Mouse (Mus musculus) liver, adult 2 months (tissue): Measurements from ENCODE around the gene Nfkb2. TPM values are rescaled to one million over a fixed set of nuclear protein-coding genes. Genes with fewer than 3 reads are reported as not detected.

Experiments used
- DNase-seq: peaks from one replicate; pipeline ENCODE4 v3.0.0-alpha.2; 2011; ENCODE audit warnings: low read depth, low spot score; ENCODE audit errors: extremely low read depth
- H3K27ac ChIP-seq: fragments of 200-500 bp; replicated peaks from 2 replicates; pipeline ENCODE4 v1.5.1; 2012; ENCODE audit warnings: low read depth, mild to moderate bottlenecking, control low read depth, inconsistent platforms, low read length; ENCODE audit not compliant: insufficient read depth
- H3K27me3 ChIP-seq: fragments of 200-500 bp; 2 replicates; pipeline ENCODE4 v1.6.1; 2012; ENCODE audit warnings: mild to moderate bottlenecking, moderate library complexity, low read length, inconsistent platforms; ENCODE audit not compliant: control insufficient read depth, insufficient read depth
- H3K36me3 ChIP-seq: fragments of 200-500 bp; 2 replicates; pipeline ENCODE4 v1.6.1; 2012; ENCODE audit warnings: low read length, inconsistent platforms; ENCODE audit not compliant: control insufficient read depth, insufficient read depth
- H3K4me1 ChIP-seq: fragments of 200-500 bp; 2 replicates; pipeline ENCODE4 v1.6.1; 2011; ENCODE audit warnings: low read length; ENCODE audit not compliant: control insufficient read depth, insufficient read depth
- H3K4me3 ChIP-seq: fragments of 200-500 bp; 2 replicates; pipeline ENCODE4 v1.5.1; 2011; ENCODE audit warnings: low read depth, mild to moderate bottlenecking, control low read depth, low read length, moderate library complexity; ENCODE audit not compliant: insufficient read depth
- H3K79me2 ChIP-seq: fragments of 200-500 bp; 2 replicates; pipeline ENCODE4 v1.6.1; 2012; ENCODE audit warnings: inconsistent platforms, mild to moderate bottlenecking, low read length, moderate library complexity; ENCODE audit not compliant: control insufficient read depth, insufficient read depth
- H3K9ac ChIP-seq: fragments of 200-500 bp; 2 replicates; pipeline ENCODE4 v1.6.1; 2012; ENCODE audit warnings: low read depth, mild to moderate bottlenecking, control low read depth, inconsistent platforms, low read length
- CTCF ChIP-seq: fragments of 200-500 bp; IDR thresholded peaks from 2 replicates; pipeline ENCODE4 v1.5.1; 2011; ENCODE audit warnings: low read depth, low read length, control low read depth
- POLR2A ChIP-seq: fragments of 200-500 bp; IDR thresholded peaks from 2 replicates; pipeline ENCODE4 v1.6.1; 2011; ENCODE audit warnings: low read length, control low read depth; ENCODE audit not compliant: insufficient read depth; ENCODE audit errors: extremely low read depth
- whole genome bisulfite sequencing: fragments of 180-500 bp; shearing (Covaris S2); methylation state at CpG from one replicate; pipeline ENCODE4 v1.1.7; 2018; 5-methylcytosine and 5-hydroxymethylcytosine counted together
- polyA plus RNA-seq: library from polyadenylated mRNA; depleted of rRNA; stranded (reverse); fragments of >200 nt; gene quantifications from 2 replicates; pipeline ENCODE4 v1.2.3, GENCODE M21; 2012
- total RNA-seq: library from RNA; depleted of rRNA; stranded (reverse); fragments of >200 nt; gene quantifications from 2 replicates; pipeline ENCODE4 v1.2.3, GENCODE M21; 2014

Nfkb2 gene
- total and polyA plus RNA-seq, 2 experiments, result 3.7 to 9.3 TPM

- Histone ChIP-seq H3K27ac (no peak overlapping the region), H3K4me3 (no peak overlapping the region), H3K36me3 (no peaks in the 10 kb centered on the region), H3K9ac (no peak overlapping the region), H3K79me2 (no peaks in the 10 kb centered on the region), H3K4me1 (no peaks in the 10 kb centered on the region), H3K27me3 (peaks cover 44% of the 10 kb centered on the region)
- TF ChIP-seq POLR2A (no peak), CTCF (no peak)
- 13% methylated on average over 16 of the region's 16 CpGs for WGBS
- DNase-seq, result no peak
Observed at GRCm38 (mm10) chr19:46318586-46319378, 14.7 kb downstream of the Nfkb2 start.

- Histone ChIP-seq H3K4me1 (no peaks in the 10 kb centered on the region), H3K79me2 (no peaks in the 10 kb centered on the region), H3K4me3 (no peak overlapping the region), H3K36me3 (no peaks in the 10 kb centered on the region), H3K27ac (no peak overlapping the region), H3K9ac (no peak overlapping the region), H3K27me3 (peaks cover 36% of the 10 kb centered on the region)
- TF ChIP-seq CTCF, result no peak
- no peak for TF ChIP-seq POLR2A
- WGBS, result 80% methylated on average over 8 of the region's 8 CpGs
- no peak for DNase-seq
Observed at GRCm38 (mm10) chr19:46320076-46320785, 16.1 kb downstream of the Nfkb2 start.

- Histone ChIP-seq H3K9ac (no peak overlapping the region), H3K27ac (no peak overlapping the region), H3K27me3 (peaks cover 35% of the 10 kb centered on the region), H3K79me2 (no peaks in the 10 kb centered on the region), H3K4me1 (no peaks in the 10 kb centered on the region), H3K4me3 (no peak overlapping the region), H3K36me3 (no peaks in the 10 kb centered on the region)
- 51% methylated on average over 6 of the region's 6 CpGs for WGBS
- TF ChIP-seq POLR2A, result no peak
- no peak for TF ChIP-seq CTCF
- DNase-seq, result no peak
Observed at GRCm38 (mm10) chr19:46321101-46321943, 17.2 kb downstream of the Nfkb2 start.

GRCm38 (mm10) chr19:46322144-46322995, 18.2 kb downstream of the Nfkb2 start:
- H3K36me3 ChIP-seq, result no peaks in the 10 kb centered on the region
- 69% methylated on average over 11 of the region's 11 CpGs for WGBS
- peaks cover 28% of the 10 kb centered on the region for H3K27me3 ChIP-seq
- no peak for DNase-seq
- TF ChIP-seq POLR2A, result no peak
- TF ChIP-seq CTCF, result no peak
- no peak overlapping the region for H3K4me3 ChIP-seq
- H3K79me2 ChIP-seq, result no peaks in the 10 kb centered on the region
- H3K27ac ChIP-seq, result no peak overlapping the region
- peaks cover under 1% of the 10 kb centered on the region; the same call in 1 of the 2 replicates for H3K4me1 ChIP-seq
- H3K9ac ChIP-seq, result no peak overlapping the region

- Histone ChIP-seq H3K27ac (no peak overlapping the region), H3K4me3 (no peak overlapping the region), H3K4me1 (peaks cover 6% of the 10 kb centered on the region), H3K79me2 (no peaks in the 10 kb centered on the region), H3K36me3 (no peaks in the 10 kb centered on the region), H3K27me3 (peaks cover 23% of the 10 kb centered on the region), H3K9ac (no peak overlapping the region)
- TF ChIP-seq CTCF (no peak), POLR2A (no peak)
- 68% methylated on average over 13 of the region's 13 CpGs for WGBS
- DNase-seq, result no peak
Observed at GRCm38 (mm10) chr19:46322996-46323572, 19.0 kb downstream of the Nfkb2 start.
